Mouse (Mus musculus) limb, embryonic 11.5 days (tissue): ENCODE measurements around the gene Arhgap27. TPM values are rescaled to one million over a fixed set of nuclear protein-coding genes. Genes with fewer than 3 reads are reported as not detected.

Experiments used
- ATAC-seq: fragments of 200-750 bp; cut with Nextera tagmentation; 2 replicates; pipeline ENCODE4 v1.8.0; 2017; ENCODE audit warnings: low read depth; ENCODE audit not compliant: insufficient number of reproducible peaks, low FRiP score, low TSS enrichment
- DNase-seq: peaks from one replicate; pipeline ENCODE4 v3.0.0-alpha.2; 2015; ENCODE audit warnings: low spot score
- H3K27ac ChIP-seq: fragments of 300-500 bp; sonication (generic); replicated peaks from 2 replicates; pipeline ENCODE4 v1.5.1; 2014; ENCODE audit warnings: low read depth, mild to moderate bottlenecking, low read length
- H3K27me3 ChIP-seq: fragments of 300-500 bp; sonication (generic); 2 replicates; pipeline ENCODE4 v1.6.1; 2014; ENCODE audit warnings: mild to moderate bottlenecking, low read length, mixed read lengths; ENCODE audit not compliant: control insufficient read depth, insufficient read depth
- H3K36me3 ChIP-seq: fragments of 300-500 bp; sonication (generic); 2 replicates; pipeline ENCODE4 v1.6.1; 2014; ENCODE audit warnings: mild to moderate bottlenecking, low read length, moderate library complexity, mixed read lengths; ENCODE audit not compliant: control insufficient read depth, insufficient read depth
- H3K4me1 ChIP-seq: fragments of 300-500 bp; sonication (generic); 2 replicates; pipeline ENCODE4 v1.6.1; 2014; ENCODE audit warnings: low read length, mixed read lengths; ENCODE audit not compliant: control insufficient read depth, insufficient read depth
- H3K4me2 ChIP-seq: fragments of 300-500 bp; sonication (generic); 2 replicates; pipeline ENCODE4 v1.6.1; 2014; ENCODE audit warnings: low read depth, mild to moderate bottlenecking, moderate library complexity; ENCODE audit not compliant: severe bottlenecking
- H3K4me3 ChIP-seq: fragments of 300-500 bp; sonication (generic); 2 replicates; pipeline ENCODE4 v1.5.1; 2014; ENCODE audit warnings: low read depth, low read length
- H3K9ac ChIP-seq: fragments of 300-500 bp; sonication (generic); 2 replicates; pipeline ENCODE4 v1.6.1; 2014; ENCODE audit warnings: mild to moderate bottlenecking, low read length
- H3K9me3 ChIP-seq: fragments of 300-500 bp; sonication (generic); 2 replicates; pipeline ENCODE4 v1.6.1; 2016; ENCODE audit warnings: low read length; ENCODE audit not compliant: control insufficient read depth
- WGBS: fragments of 180-500 bp; shearing (Covaris S2); extraction: QIAGEN DNeasy Blood & Tissue Kit; methylation state at CpG from one replicate; pipeline ENCODE4 v1.1.7; 2014; 5-methylcytosine and 5-hydroxymethylcytosine counted together
- polyA plus RNA-seq: library from polyadenylated mRNA; unstranded; fragments of >200 nt; fragmentation: Nextera tagmentation; extraction: Ambion mirVana; gene quantifications from 2 replicates; pipeline ENCODE4 v1.2.1, GENCODE M21; 2014

The Arhgap27 gene
- polyA plus RNA-seq, 1 experiment from 2014 or later: 4.7 TPM

- 91% methylated on average over 7 of the region's 7 CpGs for WGBS
- no peaks in the 10 kb centered on the region; the same call in 1 of the 2 replicates for H3K36me3 ChIP-seq
Observed at GRCm38 (mm10) chr11:103394025-103394424, 30.5 kb upstream of the Arhgap27 start.

GRCm38 (mm10) chr11:103387870-103388526 lies 24.5 kb upstream of the Arhgap27 start:
- H3K4me2 ChIP-seq: no peak overlapping the region
- ATAC-seq (no peak), DNase-seq (no peak)
- WGBS: 85% methylated on average over 7 of the region's 7 CpGs
- H3K36me3 ChIP-seq: no peaks in the 10 kb centered on the region; the same call in 1 of the 2 replicates
- H3K4me1 ChIP-seq: no peaks in the 10 kb centered on the region
- H3K9ac ChIP-seq: no peak overlapping the region
- H3K27me3 ChIP-seq: no peaks in the 10 kb centered on the region
- H3K4me3 ChIP-seq: no peak overlapping the region
- H3K9me3 ChIP-seq: no peaks in the 10 kb centered on the region
- no peak overlapping the region for H3K27ac ChIP-seq

More at GRCm38 (mm10) chr11:103394025-103394424, 30.5 kb upstream of the Arhgap27 start:
- ATAC-seq (no peak), DNase-seq (no peak)
- Histone ChIP-seq H3K9me3 (no peaks in the 10 kb centered on the region), H3K4me3 (no peak overlapping the region), H3K4me1 (no peaks in the 10 kb centered on the region), H3K27ac (no peak overlapping the region), H3K4me2 (no peak overlapping the region), H3K9ac (no peak overlapping the region), H3K27me3 (no peaks in the 10 kb centered on the region)

- DNase-seq (no peak), ATAC-seq (no peak)
- H3K27ac ChIP-seq: no peak overlapping the region
- H3K9ac ChIP-seq: no peak overlapping the region
- H3K9me3 ChIP-seq: no peaks in the 10 kb centered on the region
- no peaks in the 10 kb centered on the region; the same call in 1 of the 2 replicates for H3K36me3 ChIP-seq
- no peaks in the 10 kb centered on the region for H3K27me3 ChIP-seq
- H3K4me1 ChIP-seq: no peaks in the 10 kb centered on the region
- no peak overlapping the region for H3K4me2 ChIP-seq
- 90% methylated on average over 9 of the region's 9 CpGs for WGBS
- no peak overlapping the region for H3K4me3 ChIP-seq
Observed at GRCm38 (mm10) chr11:103386827-103387226, 23.3 kb upstream of the Arhgap27 start.

- DNase-seq: no peak
- Histone ChIP-seq H3K9me3 (no peaks in the 10 kb centered on the region), H3K4me2 (no peak overlapping the region), H3K9ac (no peak overlapping the region), H3K27ac (no peak overlapping the region), H3K27me3 (no peaks in the 10 kb centered on the region), H3K4me1 (no peaks in the 10 kb centered on the region), H3K36me3 (no peaks in the 10 kb centered on the region; the same call in 1 of the 2 replicates), H3K4me3 (no peak overlapping the region)
- ATAC-seq: no peak
- 70% methylated on average over 5 of the region's 5 CpGs for WGBS
Observed at GRCm38 (mm10) chr11:103381956-103382613, 18.6 kb upstream of the Arhgap27 start.

GRCm38 (mm10) chr11:103381505-103381904 lies 18.0 kb upstream of the Arhgap27 start:
- Histone ChIP-seq H3K4me2 (no peak overlapping the region), H3K9ac (no peak overlapping the region), H3K36me3 (peaks cover 2% of the 10 kb centered on the region; the same call in 1 of the 2 replicates), H3K4me1 (no peaks in the 10 kb centered on the region), H3K27ac (no peak overlapping the region), H3K4me3 (no peak overlapping the region), H3K27me3 (no peaks in the 10 kb centered on the region), H3K9me3 (no peaks in the 10 kb centered on the region)
- no peak for ATAC-seq
- 90% methylated on average over 7 of the region's 7 CpGs for WGBS
- DNase-seq: no peak

GRCm38 (mm10) chr11:103380460-103380859 lies 17.0 kb upstream of the Arhgap27 start:
- ATAC-seq (no peak), DNase-seq (no peak)
- no peak overlapping the region for H3K9ac ChIP-seq
- no peak overlapping the region for H3K27ac ChIP-seq
- no peaks in the 10 kb centered on the region for H3K4me1 ChIP-seq
- H3K9me3 ChIP-seq: no peaks in the 10 kb centered on the region
- peaks cover 2% of the 10 kb centered on the region; the same call in 1 of the 2 replicates for H3K36me3 ChIP-seq
- H3K4me2 ChIP-seq: no peak overlapping the region
- no peak overlapping the region for H3K4me3 ChIP-seq
- 96% methylated on average over 5 of the region's 5 CpGs for WGBS
- H3K27me3 ChIP-seq: no peaks in the 10 kb centered on the region

GRCm38 (mm10) chr11:103378341-103378740 lies 14.8 kb upstream of the Arhgap27 start:
- 95% methylated on average over 6 of the region's 6 CpGs for WGBS
- H3K36me3 ChIP-seq: peaks cover 2% of the 10 kb centered on the region
- no peak overlapping the region for H3K4me3 ChIP-seq
- H3K9me3 ChIP-seq: no peaks in the 10 kb centered on the region
- no peak overlapping the region for H3K9ac ChIP-seq
- no peaks in the 10 kb centered on the region for H3K4me1 ChIP-seq
- ATAC-seq (no peak), DNase-seq (no peak)
- H3K27me3 ChIP-seq: no peaks in the 10 kb centered on the region
- H3K4me2 ChIP-seq: no peak overlapping the region
- H3K27ac ChIP-seq: no peak overlapping the region

GRCm38 (mm10) chr11:103375772-103376171 lies 12.3 kb upstream of the Arhgap27 start:
- ATAC-seq: no peak
- Histone ChIP-seq H3K4me1 (no peaks in the 10 kb centered on the region), H3K36me3 (peaks cover 2% of the 10 kb centered on the region), H3K9me3 (no peaks in the 10 kb centered on the region), H3K9ac (no peak overlapping the region), H3K27ac (no peak overlapping the region), H3K27me3 (no peaks in the 10 kb centered on the region), H3K4me2 (no peak overlapping the region), H3K4me3 (no peak overlapping the region)
- no peak for DNase-seq
- WGBS: 90% methylated on average over 4 of the region's 5 CpGs
